Mouse (Mus musculus) ovary, postnatal 36 days (tissue): ENCODE measurements around the gene Fndc3b.
"Not testable (repeated sequence)": the region's sequence is repeated elsewhere in the genome, so short reads cannot be mapped to it uniquely, and the experiment has no call there.

ENCODE experiments used
- DNase-seq: peaks from one replicate; pipeline ENCODE4 v3.0.0; 2022; ENCODE audit warnings: low spot score, mixed read lengths

Fndc3b gene

DNA sequence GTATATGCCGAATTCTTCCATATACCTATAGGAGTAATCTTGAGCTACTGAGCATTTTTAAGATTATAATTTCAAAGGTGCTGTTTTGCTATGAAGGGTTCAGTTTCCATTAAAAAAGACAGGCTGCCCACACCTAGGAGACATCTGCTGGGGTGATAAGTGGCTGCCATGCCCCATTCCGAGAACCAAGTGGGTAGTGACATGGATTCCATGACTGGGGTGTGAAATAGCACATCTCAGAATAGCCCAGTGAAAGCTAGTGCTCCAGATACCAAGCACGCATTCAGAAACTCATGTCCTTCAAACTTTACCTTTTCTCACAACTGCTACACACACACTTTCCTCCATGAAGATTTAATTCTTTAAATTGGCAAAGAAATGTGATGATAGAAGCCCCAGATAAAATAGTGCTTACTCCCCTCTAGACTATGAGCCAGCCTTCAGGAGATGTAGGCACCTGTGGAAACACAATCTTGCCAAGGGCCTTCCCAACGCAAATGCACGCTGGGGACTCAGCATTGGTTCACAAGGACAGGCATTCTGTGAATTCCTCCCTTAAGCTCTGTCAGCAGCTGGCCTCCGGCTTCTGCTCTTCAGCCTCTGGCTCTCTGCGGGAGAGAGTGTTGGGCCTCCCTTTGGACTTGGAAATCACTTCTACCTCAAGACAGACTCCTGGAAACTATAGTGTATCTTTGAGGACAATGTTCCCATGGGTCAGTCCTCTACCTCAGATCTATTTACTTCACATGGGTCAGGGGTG lies 207.6 kb downstream of the Fndc3b start:
- DNase-seq = no peak

DNA sequence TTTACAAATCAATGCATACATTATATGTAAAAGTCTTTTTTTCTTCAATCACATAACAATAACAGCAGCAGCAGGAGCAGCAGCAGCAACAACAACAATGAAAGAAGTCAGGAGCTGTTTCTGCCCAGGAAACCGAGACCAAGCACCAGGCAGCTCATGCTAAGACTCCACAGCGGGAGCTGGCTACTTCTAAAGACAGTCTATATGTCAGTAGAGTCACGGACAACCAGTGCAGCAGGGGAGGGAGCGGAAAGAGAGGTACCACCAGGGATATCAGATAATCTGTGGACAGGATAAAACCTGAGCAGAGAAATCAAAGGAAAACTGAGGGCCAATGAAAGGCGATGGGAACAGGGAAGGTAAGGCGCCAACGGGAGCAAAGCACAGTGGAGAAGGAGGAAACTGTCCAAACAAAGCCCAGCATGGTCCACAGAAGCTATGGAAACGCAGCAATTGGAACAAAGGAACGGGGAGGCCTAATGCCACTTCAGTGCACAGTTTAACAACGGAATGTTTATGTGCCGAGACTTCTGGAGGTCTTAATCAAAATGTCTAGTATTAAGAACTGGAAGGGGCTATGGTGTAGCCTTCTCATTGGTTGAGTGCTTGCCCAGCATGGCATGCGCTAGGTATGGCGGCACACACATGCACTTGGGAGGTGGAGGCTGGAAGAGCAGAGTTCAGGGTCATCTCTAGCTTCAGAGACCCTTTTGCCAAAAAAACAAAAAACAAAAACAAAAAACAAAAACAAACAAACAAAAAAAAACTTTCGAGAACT lies 215.6 kb downstream of the Fndc3b start:
- no peak for DNase-seq

DNA sequence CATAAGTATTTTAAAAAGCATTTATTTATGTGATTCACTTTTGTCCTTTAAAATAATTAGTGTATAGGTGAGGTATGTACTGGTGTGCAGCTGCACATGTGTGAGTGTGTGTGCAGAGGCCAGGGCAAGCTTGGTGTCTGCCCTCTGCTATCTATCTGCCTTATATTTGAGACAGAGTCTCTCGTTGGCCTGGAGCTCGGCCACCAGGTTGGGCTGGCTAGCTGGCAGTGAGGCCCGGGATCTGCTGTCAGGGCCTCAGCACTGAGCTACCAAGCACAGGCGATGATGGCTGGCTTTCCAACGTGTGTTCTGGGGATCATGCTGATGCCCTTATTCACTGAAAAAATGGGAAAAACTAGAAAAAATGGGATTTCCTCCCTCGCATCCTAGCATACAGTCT lies 216.4 kb downstream of the Fndc3b start:
- no peak for DNase-seq

DNA sequence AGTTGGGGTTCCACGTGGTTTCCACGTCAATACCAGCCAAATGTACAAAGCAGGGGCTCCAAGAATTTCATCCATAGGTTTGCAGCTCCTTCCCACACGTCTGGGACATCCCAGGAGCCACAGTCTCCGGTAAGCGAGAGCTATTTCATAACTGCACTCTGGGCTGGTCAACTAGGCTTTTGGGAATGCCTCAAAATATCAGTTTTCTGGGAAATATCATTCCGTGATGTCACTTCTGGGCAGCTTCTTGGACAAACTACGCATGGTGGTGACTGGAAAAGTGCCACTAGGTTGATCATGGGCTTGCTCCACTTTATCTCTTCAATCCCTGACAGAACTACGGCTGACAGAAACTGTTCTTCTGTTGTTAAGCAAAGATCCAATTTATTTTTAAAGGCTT lies 217.0 kb downstream of the Fndc3b start:
- DNase-seq = no peak

DNA sequence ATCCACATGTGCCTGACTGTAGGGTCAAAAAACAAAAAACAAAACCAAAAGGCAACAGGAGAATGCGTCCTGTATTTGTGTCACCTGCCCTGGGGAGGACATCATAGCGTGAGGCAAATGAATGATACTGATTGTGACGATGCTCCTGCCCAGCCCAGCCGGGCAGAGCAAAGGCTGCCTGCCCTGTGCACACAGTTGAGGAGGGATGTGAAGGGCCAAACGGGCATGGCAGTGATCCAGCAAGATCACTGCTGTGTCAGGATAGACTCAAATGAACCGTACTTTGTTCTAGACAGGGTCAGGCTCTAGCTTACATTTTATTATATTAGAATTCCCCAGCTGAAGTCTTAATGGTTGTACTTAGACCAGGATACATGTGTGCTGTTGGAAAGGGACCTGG lies 219.3 kb downstream of the Fndc3b start:
- no peak for DNase-seq

DNA sequence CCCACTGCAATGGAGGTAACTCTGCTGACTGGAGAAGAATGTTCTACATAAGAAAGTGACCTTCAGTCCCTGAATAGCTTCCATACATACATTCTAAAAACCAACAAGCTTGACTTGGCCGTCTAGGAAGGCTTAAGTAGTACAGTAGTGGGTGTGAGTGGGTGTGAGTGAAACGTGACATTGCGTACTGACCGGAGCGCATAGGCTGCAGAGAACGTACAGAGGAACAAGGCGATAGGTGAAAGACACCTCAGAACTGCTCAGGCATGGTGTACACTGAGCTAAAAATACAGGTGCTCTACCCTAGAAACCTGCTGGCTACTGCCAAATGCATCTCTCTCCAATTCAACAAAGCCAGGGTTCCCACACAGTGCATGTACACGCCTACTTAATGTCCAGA lies 219.7 kb downstream of the Fndc3b start:
- DNase-seq = no peak

DNA sequence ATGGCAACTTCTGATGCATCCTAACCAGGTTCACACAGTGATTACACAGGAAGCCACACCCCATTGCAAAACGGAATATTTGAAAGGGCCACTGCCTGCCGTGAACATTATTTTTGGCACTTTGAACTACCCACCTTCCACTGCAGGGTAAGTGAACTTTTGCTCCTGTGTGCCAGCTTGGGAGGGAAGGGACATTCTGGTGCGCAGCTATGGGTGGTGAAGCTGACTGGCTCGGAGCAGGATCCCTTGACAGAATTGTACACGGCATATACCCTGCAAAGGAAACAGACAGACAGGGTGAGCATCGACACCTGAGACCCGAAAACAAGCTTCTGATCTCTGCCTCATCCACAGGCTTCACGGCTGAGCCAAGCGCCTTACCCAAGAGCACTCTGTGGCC lies 220.2 kb downstream of the Fndc3b start:
- no peak for DNase-seq

DNA sequence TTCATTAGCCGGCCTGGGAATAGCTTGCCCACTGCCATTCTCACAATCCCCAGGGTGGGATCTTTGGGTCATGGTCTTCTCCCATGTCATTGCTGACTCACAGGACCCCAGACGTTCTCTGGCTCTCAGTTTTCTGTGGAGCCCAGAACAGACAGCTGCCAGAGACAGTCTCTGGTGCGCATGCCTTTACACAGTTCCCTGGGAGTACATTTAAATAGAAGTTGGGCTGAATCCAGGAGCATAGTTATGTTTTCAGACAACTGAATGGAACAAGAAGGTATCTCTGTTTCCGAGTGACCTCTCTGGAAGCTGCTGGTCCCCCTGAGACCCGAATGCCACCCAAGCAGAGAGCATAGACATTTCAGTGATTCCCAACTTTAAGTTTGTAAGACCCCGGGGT lies 221.6 kb downstream of the Fndc3b start:
- no peak for DNase-seq

DNA sequence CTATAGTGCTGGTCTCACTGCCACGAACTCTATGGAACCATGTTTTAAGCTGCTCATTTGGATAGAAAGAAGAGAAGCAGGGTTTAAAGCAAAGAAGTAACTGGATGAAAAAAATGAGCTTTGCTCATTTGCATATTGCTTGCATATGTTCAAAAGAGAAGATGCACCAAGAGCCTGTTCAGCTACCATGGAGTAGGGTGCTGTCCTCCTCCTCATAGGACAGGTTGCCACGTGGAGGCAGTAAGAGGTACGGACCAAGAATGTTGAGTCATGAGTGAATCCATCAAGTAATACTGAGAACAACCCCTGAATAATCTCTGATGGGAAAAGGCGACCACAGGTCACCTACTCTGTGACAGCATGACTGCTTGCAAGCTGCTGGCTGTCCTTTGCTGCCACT lies 226.0 kb downstream of the Fndc3b start:
- no peak for DNase-seq

DNA sequence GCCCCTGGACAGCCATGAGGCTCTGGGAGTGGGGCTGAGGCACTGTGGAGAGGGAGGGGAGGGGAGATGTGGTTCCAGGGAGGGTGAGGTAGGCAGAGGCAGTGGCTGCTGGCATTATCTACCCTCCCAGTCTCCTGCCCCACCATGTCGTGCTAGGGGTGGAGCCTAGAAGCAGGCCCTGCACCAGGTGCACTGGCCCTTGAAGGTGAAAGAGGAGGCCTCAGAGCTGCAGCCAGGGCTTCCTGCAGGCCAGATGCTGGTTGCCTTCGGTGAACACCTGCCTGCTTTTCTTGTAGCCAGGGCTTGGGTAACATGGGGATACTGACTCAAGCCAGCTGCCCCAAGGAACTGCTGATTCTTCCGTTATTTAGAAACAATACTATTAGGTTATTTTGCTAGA lies 226.4 kb downstream of the Fndc3b start:
- no peak for DNase-seq

DNA sequence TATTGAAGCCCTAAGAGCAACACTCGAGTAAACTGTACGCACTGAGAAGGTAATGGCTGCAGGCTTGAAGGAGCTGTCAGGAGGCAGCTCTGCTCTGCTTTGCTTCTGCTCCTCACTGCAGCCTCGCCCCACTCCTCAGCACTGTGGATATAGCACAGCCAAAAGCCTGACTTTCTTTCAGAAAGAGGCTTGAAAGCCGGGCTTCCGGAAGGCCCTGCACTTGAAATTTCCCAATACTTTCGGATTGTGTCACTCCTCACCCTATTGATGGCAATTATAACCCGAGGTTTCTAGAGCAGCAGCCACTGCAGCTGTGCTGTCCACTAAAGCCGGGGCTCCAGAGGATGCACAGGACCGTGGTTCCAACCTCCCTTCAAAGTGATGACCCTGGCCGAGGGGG lies 227.3 kb downstream of the Fndc3b start:
- no peak for DNase-seq

DNA sequence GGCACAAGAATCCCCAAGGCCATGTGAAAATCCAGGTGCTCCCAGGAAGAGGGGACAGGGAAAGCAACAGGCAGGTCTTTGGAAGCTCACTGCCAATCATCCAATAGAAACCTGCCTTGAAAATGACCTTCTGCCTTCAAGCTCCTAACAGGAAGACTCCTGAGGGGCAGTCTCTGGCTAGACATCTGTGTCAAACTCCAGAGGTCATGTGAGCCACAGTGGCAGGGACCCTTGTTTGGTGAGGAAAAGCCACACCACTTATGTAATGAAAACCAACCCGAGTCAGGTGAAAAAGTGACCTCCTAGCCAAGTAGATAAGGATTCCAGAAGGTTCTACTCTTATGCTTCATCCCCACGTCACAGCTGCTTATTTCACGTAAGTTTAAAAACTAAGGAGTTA lies 227.8 kb downstream of the Fndc3b start:
- DNase-seq = no peak

DNA sequence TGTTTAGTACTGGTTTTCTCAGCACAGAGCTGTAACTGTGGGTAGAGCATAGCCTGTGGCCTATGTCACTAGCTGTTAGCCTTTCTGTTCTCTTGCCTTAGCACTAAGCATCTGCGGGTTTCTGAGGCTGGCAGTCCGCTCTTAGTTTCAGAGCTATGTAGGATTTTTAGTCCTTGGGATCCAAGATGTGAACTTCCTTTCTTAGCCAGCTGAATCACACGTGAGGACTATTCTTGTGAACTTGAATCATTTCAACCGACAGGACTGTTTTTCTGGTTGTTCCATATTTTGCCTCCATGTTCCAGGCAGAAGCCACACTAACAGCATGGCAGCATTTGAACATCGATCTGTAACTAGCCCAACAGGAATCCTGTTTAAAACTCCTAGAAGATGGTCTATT lies 229.4 kb downstream of the Fndc3b start:
- no peak for DNase-seq

DNA sequence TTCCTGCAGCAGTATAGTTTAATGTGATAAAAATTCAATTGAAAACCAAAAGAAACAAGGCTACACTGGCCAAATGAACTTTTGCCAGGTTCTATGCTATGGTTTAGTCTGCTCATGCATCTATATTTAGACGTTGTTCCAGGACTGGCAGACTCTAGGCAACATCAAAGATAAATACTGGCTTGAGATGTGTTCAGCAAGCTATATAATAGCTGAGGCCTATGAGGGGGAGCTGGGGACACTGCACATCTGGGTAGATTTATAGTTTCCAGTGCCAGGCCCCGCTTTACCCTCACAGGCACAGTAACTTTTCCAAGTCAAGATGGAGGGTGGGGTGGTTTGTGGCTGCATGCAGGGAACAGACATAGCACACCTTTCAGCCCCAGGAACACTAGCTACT lies 231.7 kb downstream of the Fndc3b start:
- DNase-seq = no peak

DNA sequence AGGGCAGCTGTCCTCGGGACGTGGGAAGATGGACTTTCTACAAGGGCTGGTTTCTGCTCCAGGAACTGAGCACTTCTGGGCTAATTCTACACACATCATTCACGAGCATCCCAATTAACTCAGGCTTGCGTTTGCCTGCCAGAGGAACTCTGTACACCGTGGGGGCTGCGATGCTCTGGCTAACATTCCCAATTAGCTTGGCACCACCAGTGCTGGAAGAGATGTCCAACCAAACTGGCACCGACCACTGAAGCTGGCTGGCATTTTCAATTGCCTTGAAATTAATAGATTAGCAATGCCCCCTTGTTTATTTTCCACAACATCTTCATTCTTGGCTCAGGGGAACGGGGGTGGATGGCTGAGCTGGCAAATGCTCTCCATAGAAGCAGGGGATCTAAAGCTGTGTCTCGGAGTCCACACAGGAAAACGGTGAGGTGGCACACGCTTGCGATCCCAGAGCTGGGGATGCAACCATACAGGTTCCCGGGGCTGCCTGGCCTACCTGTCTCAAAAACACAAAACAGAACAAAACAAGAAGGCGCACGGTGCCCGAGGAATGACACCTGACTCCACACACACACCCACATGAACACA lies 232.4 kb downstream of the Fndc3b start:
- no peak for DNase-seq

DNA sequence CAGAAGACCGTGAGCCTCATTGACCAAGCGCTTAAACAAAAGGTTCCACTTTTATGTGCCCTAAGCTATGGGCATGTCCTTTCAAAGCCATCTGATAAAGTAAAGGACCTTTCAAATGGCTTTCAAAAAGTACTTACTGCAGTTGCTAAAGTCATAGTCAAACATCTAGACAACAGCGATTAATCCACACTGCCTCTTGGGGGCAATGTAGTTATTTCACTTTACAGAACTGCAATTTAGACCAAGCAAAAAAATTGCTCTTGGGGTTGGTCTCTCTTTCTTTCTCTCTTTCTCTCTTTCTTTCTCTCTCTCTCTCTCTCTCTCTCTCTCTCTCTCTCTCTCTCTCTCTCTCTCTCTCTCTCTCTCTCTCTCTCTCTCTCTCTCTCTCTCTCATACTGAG lies 233.4 kb downstream of the Fndc3b start:
- not testable (repeated sequence) for DNase-seq

DNA sequence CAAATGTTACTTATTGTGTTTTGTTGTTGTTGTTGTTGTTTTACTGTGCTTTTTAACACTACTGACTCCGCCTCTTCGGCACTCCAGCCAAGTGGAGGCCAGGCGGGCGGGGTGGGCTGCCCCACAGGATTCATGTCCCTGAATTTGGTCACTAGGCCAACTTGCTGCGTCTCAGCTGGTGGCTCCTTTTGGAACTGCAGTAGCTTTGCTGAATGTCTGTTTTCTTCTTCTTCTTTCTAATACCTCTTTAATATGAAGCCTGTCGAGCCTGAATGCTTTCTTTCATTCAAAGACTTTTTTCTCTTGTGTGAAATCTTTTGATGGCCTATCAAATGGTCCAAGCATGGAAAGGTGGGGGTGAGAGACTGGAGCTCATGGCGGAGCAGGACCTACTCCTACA lies 235.2 kb downstream of the Fndc3b start:
- no peak for DNase-seq

DNA sequence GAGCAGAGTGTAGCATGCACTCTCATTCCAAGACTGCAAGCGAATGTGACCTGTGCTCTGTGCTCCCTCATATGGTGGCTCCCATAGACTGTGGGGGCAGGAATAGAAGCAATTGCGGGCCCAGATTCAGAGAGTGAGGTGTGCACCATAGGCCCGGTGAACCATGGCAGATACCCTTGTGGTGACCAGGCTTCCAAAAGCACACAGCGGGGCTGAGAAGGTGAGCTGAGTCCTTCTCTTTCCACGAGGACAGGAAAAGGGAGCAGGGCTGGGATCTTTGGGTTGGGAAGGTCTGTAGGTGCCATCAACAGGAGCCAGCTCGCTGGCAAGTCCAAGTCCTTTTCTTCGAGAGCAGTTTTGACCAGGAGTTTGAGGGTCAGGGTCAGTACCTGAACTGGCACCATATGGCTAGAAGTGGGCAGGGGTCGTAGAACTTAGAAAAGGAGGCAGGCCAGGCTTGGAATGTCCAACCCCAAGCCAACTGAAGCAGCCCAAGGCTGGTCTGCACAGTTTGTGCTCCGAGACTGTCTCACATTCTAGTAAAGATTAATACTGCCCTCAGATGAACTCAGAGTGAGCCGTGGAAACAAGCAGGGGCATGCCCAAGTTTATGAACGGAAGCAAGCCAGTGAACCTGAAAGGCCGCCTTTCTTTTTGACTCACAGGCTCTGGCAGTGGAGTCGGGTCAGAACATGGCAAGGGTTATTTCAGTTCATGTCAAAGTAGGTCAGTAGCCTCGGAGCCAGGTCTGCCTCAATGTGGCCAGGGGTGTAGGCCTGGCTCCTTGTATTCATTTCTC lies 237.1 kb downstream of the Fndc3b start:
- no peak for DNase-seq

DNA sequence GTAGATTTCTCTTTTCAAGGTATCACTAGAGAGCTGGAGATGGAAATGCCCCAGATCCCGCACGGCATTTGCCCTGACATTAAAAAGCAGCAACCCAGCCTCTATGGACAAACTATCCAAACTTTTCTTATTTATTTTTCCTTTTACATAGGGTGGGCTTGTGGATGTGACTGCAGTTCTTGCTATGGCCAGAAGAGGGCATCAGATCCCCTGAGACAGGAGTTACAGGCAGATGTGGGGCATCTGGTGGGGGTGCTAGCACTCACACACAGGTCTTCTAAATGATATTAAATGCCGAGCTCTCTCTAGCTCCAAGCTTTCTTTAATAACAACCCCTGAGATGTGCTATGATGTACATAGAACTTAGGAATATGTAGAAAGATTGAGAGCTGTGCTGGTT lies 238.3 kb downstream of the Fndc3b start:
- DNase-seq = no peak

DNA sequence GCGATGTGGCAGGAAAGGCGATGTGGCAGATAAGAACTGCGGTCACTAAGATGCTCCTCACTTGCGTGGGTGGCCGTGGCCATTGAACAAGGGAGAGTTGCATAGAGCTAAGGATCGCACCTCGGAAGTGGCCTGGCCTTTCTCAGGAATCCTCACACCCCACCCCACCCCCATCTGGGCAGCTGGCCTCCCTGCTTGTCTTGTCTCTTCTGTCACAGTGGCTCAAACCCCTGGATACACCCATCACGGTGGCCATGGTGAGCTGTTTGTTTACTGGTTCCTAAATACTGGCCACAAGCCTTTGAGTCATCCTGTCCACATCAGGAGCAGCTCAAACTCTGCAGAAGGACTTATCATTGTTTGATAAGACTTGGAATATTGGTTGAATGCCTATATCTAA lies 240.3 kb downstream of the Fndc3b start:
- no peak for DNase-seq

DNA sequence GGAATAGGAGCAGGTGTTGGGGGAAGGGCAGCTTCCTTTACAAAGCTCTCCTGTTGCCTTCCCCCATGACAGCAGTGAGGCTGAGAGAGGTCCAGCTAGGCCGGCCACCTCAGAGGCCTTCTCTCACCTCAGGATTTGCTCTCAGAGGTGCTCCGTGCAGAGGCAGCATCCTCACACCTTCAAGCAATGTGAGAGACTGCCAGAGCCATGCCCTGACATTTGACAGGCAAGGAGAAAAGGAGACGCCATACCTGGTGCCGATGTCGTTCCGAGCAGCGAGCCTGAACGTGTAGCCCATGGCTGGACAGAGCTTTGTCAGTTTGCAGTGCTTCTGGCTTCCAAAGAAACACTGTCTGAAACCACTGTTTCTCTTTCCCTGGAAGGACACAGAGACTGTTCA lies 241.1 kb downstream of the Fndc3b start:
- no peak for DNase-seq

DNA sequence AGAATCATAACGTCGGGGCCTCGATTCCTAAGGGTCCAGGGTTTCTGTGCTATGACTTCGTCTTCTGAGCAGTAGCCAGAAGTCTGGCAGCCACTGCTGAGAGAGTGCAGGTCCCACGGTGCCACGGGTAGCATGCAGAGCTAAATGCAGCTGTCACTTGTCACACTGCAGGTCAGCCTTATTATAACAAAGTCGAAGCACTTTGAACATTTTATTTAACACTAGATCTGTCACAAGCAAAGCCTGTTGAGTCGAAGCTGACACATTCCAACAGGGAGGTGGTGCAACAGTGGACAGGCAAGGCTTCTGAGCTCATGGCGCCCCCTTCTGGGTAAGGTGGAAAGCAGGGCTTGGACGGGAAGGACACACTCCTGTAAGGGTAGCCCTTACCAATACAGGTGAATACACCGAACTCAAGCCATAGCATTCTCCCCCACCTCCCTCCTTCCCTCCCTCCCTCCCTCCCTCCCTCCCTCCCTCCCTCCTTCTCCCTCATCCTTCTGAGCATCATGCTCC lies 243.5 kb downstream of the Fndc3b start:
- no peak for DNase-seq
